ENCODE assay signal across 8 mouse cellular contexts in the genomic region with DNA sequence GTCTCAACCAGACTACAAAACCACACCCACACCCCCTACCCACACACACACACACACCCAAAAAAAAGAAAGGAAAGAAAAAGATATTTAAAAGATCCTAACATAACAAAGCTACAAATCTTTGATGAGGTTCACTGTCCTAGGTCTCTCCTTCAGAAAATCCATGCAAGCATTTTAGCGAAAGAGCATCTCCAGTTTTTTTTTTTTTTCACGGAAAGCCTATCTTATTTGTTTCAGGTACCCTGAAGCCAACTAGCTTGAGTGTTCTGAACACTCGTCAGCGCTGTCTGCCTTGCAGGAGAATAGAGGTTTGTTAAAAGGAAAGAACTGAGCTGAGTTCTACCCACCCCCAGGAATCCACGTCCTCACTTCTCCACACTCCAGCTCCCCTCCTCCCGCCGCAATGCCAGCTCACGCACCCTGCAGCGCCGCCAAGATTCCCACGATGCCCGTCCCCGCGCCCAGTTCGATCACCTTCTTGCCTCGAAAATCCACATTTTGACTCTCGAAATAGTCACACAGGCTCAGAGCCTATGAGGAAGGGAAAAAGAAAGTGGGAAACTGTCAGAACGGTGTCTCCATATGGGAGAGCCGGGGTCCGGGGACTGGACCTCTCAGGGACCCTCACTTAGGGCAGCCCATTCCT. TPM values are rescaled to one million over a fixed set of nuclear protein-coding genes. Genes with fewer than 3 reads are reported as not detected.
DNase-seq lines count a peak whose midpoint lies in the region; ATAC-seq lines count a peak whose summit lies in the region.

No protein-coding gene starts in this region.

- peak overlapping the region; percentile 81 for H3K9ac ChIP-seq in hindbrain, embryonic 13.5 days
- peak overlapping the region; percentile 70 for H3K9ac ChIP-seq in liver, embryonic 13.5 days
- H3K9ac ChIP-seq in stomach, embryonic 14.5 days (replicated peaks; ENCODE audit: low read depth, low read length), result peak overlapping the region; percentile 60

- peak overlapping the region; percentile 98 for H3K4me2 ChIP-seq in hindbrain, embryonic 13.5 days
- peak overlapping the region; percentile 94 for H3K4me2 ChIP-seq in liver, embryonic 13.5 days
- peak overlapping the region; percentile 99 for H3K4me2 ChIP-seq in stomach, embryonic 14.5 days (replicated peaks; ENCODE audit: low read depth, low read length)

- H3K9me3 ChIP-seq in hindbrain, embryonic 13.5 days, result no peaks in the 10 kb centered on the region
- no peaks in the 10 kb centered on the region for H3K9me3 ChIP-seq in liver, embryonic 13.5 days (replicated peaks)
- no peaks in the 10 kb centered on the region for H3K9me3 ChIP-seq in stomach, embryonic 14.5 days (ENCODE audit: control insufficient read depth, low read depth, low read length)

- H3K27me3 ChIP-seq in hindbrain, embryonic 13.5 days, result peaks cover 29% of the 10 kb centered on the region
- peaks cover 52% of the 10 kb centered on the region for H3K27me3 ChIP-seq in liver, embryonic 13.5 days
- no peaks in the 10 kb centered on the region for H3K27me3 ChIP-seq in stomach, embryonic 14.5 days (ENCODE audit: control insufficient read depth, insufficient read depth, low read length)

- peak; percentile 1; the same call in 1 of the 2 replicates for ATAC-seq in hindbrain, embryonic 13.5 days (ENCODE audit: low FRiP score)
- ATAC-seq in liver, embryonic 13.5 days (ENCODE audit: low read depth), result no peak
- no peak for ATAC-seq in stomach, embryonic 14.5 days (ENCODE audit: insufficient number of reproducible peaks, insufficient read depth, low FRiP score, low read depth)

- WGBS in hindbrain, embryonic 13.5 days, result 1% methylated on average over 20 of the region's 20 CpGs
- WGBS in liver, embryonic 13.5 days (ENCODE audit: insufficient replicate concordance), result 3% methylated on average over 20 of the region's 20 CpGs
- WGBS in stomach, embryonic 14.5 days, result 1% methylated on average over 20 of the region's 20 CpGs

- H3K27ac ChIP-seq in hindbrain, embryonic 13.5 days, result no peak overlapping the region
- no peak overlapping the region for H3K27ac ChIP-seq in liver, embryonic 13.5 days
- no peak overlapping the region; the same call in 1 of the 2 replicates for H3K27ac ChIP-seq in stomach, embryonic 14.5 days (ENCODE audit: low read length)

- H3K4me3 ChIP-seq in hindbrain, embryonic 13.5 days, result peak overlapping the region; percentile 82
- H3K4me3 ChIP-seq in liver, embryonic 13.5 days (replicated peaks), result peak overlapping the region; percentile 78
- H3K4me3 ChIP-seq in stomach, embryonic 14.5 days (ENCODE audit: low read depth, low read length), result peak overlapping the region; percentile 72

- peak; percentile 54 to 55 for DNase-seq in cerebellum, postnatal 10 days
- DNase-seq in cerebellum, adult 11-12 months, result no peak
- peak; percentile 66 for DNase-seq in right cerebral cortex, adult 18-20 months
- no peak for DNase-seq in right cerebral cortex, postnatal 4 days
- DNase-seq in liver, embryonic 13.5 days, result no peak
- DNase-seq in gastrocnemius, adult 18-20 months (ENCODE audit: low spot score), result no peak

- H3K36me3 ChIP-seq in hindbrain, embryonic 13.5 days, result peaks cover 9% of the 10 kb centered on the region
- H3K36me3 ChIP-seq in liver, embryonic 13.5 days, result peaks cover 23% of the 10 kb centered on the region
- H3K36me3 ChIP-seq in stomach, embryonic 14.5 days (ENCODE audit: control insufficient read depth, insufficient read depth, low read length), result peaks cover 2% of the 10 kb centered on the region; the same call in 1 of the 2 replicates

- peaks cover 22% of the 10 kb centered on the region for H3K4me1 ChIP-seq in hindbrain, embryonic 13.5 days (replicated peaks)
- peaks cover 28% of the 10 kb centered on the region for H3K4me1 ChIP-seq in liver, embryonic 13.5 days (replicated peaks)
- peaks cover 5% of the 10 kb centered on the region for H3K4me1 ChIP-seq in stomach, embryonic 14.5 days (ENCODE audit: control insufficient read depth, insufficient read depth, low read length)

RNA-seq across cellular contexts. Expression of gene Mettl1, which starts 0.5 kb away (rescaled TPM):
- polyA plus RNA-seq in hindbrain, embryonic 13.5 days (2015; fragmentation: Nextera tagmentation; extraction: Ambion mirVana), result 21.6 and 22.8 TPM in 2 replicates
- polyA plus RNA-seq in liver, embryonic 13.5 days (2015; fragmentation: Nextera tagmentation; extraction: Ambion mirVana), result 28.3 and 29.5 TPM in 2 replicates
- 65.5 and 70.6 TPM in 2 replicates for polyA plus RNA-seq in stomach, embryonic 14.5 days (2014; fragmentation: Nextera tagmentation; extraction: Ambion mirVana)
- total RNA-seq in gastrocnemius, adult 18-20 months (2021), result 1 to 10 TPM; 8.6 to 9.1 TPM

RNA-seq across cellular contexts. Expression of gene Eef1akmt3, which starts 0.6 kb away (rescaled TPM):
- 0.12 and 0.28 TPM in 2 replicates for polyA plus RNA-seq in hindbrain, embryonic 13.5 days (2015; fragmentation: Nextera tagmentation; extraction: Ambion mirVana)
- 0.07 and 0.14 TPM in 2 replicates for polyA plus RNA-seq in liver, embryonic 13.5 days (2015; fragmentation: Nextera tagmentation; extraction: Ambion mirVana)
- polyA plus RNA-seq in stomach, embryonic 14.5 days (2014; fragmentation: Nextera tagmentation; extraction: Ambion mirVana), result 0.80 and 1.1 TPM in 2 replicates
- under 1 TPM in 1 of 2 experiments, not detected in 1; 0.09 TPM for total RNA-seq in gastrocnemius, adult 18-20 months (2021)

RNA-seq across cellular contexts. Expression of gene Cyp27b1, which starts 7.4 kb away (rescaled TPM):
- polyA plus RNA-seq in hindbrain, embryonic 13.5 days (2015; fragmentation: Nextera tagmentation; extraction: Ambion mirVana), result 0.23 and 0.27 TPM in 2 replicates
- polyA plus RNA-seq in liver, embryonic 13.5 days (2015; fragmentation: Nextera tagmentation; extraction: Ambion mirVana), result not detected in 2 replicates
- polyA plus RNA-seq in stomach, embryonic 14.5 days (2014; fragmentation: Nextera tagmentation; extraction: Ambion mirVana), result 0.13 and 0.18 TPM in 2 replicates
- under 1 TPM in 1 of 2 experiments, not detected in 1; 0.19 TPM for total RNA-seq in gastrocnemius, adult 18-20 months (2021)

RNA-seq across cellular contexts. Expression of gene Tsfm, which starts 10.1 kb away (rescaled TPM):
- polyA plus RNA-seq in hindbrain, embryonic 13.5 days (2015; fragmentation: Nextera tagmentation; extraction: Ambion mirVana), result 63.4 and 65.5 TPM in 2 replicates
- polyA plus RNA-seq in liver, embryonic 13.5 days (2015; fragmentation: Nextera tagmentation; extraction: Ambion mirVana), result 65.7 and 75.6 TPM in 2 replicates
- 78.6 and 83.7 TPM in 2 replicates for polyA plus RNA-seq in stomach, embryonic 14.5 days (2014; fragmentation: Nextera tagmentation; extraction: Ambion mirVana)
- total RNA-seq in gastrocnemius, adult 18-20 months (2021), result 10 to 100 TPM; 20.4 to 22.4 TPM

RNA-seq across cellular contexts. Expression of gene March9, which starts 19.3 kb away (rescaled TPM):
- 5.8 and 5.9 TPM in 2 replicates for polyA plus RNA-seq in hindbrain, embryonic 13.5 days (2015; fragmentation: Nextera tagmentation; extraction: Ambion mirVana)
- polyA plus RNA-seq in liver, embryonic 13.5 days (2015; fragmentation: Nextera tagmentation; extraction: Ambion mirVana), result 0.07 TPM in 1 of 2 replicates, not detected in the other
- polyA plus RNA-seq in stomach, embryonic 14.5 days (2014; fragmentation: Nextera tagmentation; extraction: Ambion mirVana), result 2.0 and 2.3 TPM in 2 replicates
- total RNA-seq in gastrocnemius, adult 18-20 months (2021), result 1 to 10 TPM in 1 of 2 experiments, under 1 TPM in 1; 0.39 to 1.0 TPM

Comparison
In these comparisons a context has a peak if more than half of its experiments do, and no peak if none do; other contexts are left out.
1. DNase-seq: peak in cerebellum, postnatal 10 days (2 of 2) and right cerebral cortex, adult 18-20 months (single experiment); none in cerebellum, adult 11-12 months (single experiment), right cerebral cortex, postnatal 4 days (single experiment), liver, embryonic 13.5 days (single experiment) and gastrocnemius, adult 18-20 months (single experiment).
2. Peak in every context shown above with its lines, with median percentiles within 50 percentile points of each other: H3K4me2 ChIP-seq, H3K4me3 ChIP-seq and H3K9ac ChIP-seq.